Mouse (Mus musculus): ENCODE data around the gene Peg10. TPM values are rescaled to one million over a fixed set of nuclear protein-coding genes. Genes with fewer than 3 reads are reported as not detected.
A peak's percentile ranks its signal among the peaks of the same experiment; 100 is the strongest.

Gene Peg10
- polyA plus RNA-seq, 1 experiment, result 458 TPM

DNA sequence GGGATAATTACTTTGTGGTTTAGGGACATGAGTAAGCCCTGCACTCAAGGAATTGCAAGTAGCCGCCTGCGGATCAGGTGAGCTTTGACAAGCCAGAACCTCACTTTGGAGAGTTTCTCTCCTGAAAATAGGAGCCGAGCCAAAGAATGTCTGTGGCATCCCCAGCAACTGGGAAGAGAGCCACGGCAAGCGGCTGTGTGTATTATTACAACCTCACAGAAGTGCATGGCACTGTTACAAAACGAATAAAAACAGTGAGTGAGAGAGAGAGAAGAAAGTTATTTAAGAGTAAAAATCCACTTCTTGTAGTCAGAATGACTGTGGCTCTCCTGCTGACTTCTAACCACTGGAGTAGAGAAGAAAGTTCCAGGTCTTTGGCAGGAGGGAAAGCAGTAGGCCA lies 6.6 kb upstream of the Peg10 start:
- Histone ChIP-seq H3K4me3 (ENCODE audit: low read depth, low read length) (no peak overlapping the region), H3K27me3 (ENCODE audit: control insufficient read depth, insufficient read depth, low read length, poor library complexity, severe bottlenecking) (no peaks in the 10 kb centered on the region; the same call in 1 of the 2 replicates), H3K9me3 (replicated peaks; ENCODE audit: control insufficient read depth, insufficient read depth, low read length, poor library complexity, severe bottlenecking) (no peaks in the 10 kb centered on the region; the same call in 1 of the 2 replicates), H3K27ac (ENCODE audit: insufficient read depth, low read length) (no peak overlapping the region), H3K36me3 (ENCODE audit: control insufficient read depth, insufficient read depth, low read length, poor library complexity, severe bottlenecking) (no peaks in the 10 kb centered on the region), H3K4me1 (ENCODE audit: control insufficient read depth, insufficient read depth, low read length) (peaks cover 2% of the 10 kb centered on the region), H3K9ac (ENCODE audit: low read depth, poor library complexity, severe bottlenecking) (no peak overlapping the region)
- TF ChIP-seq POLR2A (IDR thresholded peaks at IDR 0.05; ENCODE audit: insufficient read depth, low read length), result no peak
- TF ChIP-seq CTCF (IDR thresholded peaks at IDR 0.05; ENCODE audit: low read depth, low read length), result no peak
- TF ChIP-seq EP300 (IDR thresholded peaks at IDR 0.05; ENCODE audit: insufficient read depth, low read depth, low read length), result no peak

DNA sequence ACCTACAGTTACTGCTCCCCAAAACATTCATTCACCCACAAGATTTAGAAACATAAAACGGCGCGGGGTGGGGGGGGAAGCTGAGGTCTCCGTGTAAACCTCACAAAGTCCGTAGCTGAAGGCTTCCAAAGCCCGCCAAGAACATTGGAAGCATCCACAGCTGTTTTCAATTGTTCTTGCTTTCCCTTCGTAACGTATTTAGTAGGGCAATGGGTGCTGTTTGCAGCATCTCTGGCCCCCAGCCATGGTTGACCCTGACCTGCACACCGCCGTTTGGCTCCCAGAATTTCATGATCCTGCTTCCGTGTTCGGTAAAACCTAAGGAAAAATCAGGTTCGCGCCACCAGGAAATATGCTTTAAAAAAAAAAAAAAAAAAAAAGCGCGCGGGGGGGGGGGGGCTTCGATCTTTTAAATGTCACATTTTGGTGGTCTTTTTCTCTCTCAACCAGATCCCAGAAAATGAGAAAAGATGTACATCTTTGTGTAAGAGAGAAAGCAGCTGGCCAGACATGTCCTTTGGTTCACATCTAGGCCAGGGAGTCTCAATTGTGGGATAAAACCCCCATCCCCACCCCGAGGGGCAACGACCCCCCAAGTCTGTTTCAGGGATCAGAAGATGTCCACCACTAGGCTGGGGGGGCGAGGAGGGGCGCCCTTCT lies 940 bp upstream of the Peg10 start:
- no peaks in the 10 kb centered on the region for H3K4me1 ChIP-seq (ENCODE audit: control insufficient read depth, insufficient read depth, low read length)
- no peak overlapping the region for H3K27ac ChIP-seq (ENCODE audit: insufficient read depth, low read length)
- no peaks in the 10 kb centered on the region for H3K36me3 ChIP-seq (ENCODE audit: control insufficient read depth, insufficient read depth, low read length, poor library complexity, severe bottlenecking)

DNA sequence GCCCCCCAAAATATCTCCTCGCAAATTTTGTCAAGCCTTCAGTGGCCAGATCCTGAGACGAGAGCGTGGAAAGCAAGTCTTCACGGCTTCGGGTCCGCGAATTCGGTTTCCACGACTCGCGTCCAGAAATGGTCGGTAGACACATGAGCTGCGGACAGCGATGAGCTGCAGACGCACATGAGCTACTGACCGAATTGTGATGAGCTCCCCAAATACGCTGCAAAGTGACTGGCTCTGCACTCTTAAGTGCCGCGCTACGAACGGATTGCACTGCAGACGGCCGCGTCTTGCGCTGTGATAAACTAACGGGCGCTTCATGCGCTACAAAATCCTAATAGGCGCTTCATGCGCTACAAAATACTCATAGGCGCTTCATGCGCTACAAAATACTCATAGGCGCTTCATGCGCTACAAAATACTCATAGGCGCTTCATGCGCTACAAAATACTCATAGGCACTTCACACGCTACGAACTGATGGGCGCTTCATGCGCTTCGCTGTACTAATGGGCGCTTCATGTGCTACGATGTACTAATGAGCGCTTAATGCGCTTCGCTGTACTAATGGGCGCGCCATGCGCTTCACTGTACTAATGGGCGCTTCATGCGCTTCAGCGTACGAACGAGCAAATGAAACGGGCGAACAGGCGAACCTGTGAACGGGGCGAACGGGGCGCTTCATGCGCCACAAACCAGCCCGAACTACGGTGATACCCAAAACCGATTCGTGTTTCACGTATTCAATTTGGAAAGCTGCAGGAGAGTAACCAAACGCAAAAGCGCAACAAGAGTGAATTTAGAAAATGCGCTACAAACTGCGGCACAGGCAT lies 785 bp downstream of the Peg10 start:
- Histone ChIP-seq H3K27ac (ENCODE audit: insufficient read depth, low read length) (no peak overlapping the region), H3K27me3 (ENCODE audit: control insufficient read depth, insufficient read depth, low read length, poor library complexity, severe bottlenecking) (no peaks in the 10 kb centered on the region; the same call in 1 of the 2 replicates), H3K36me3 (ENCODE audit: control insufficient read depth, insufficient read depth, low read length, poor library complexity, severe bottlenecking) (no peaks in the 10 kb centered on the region), H3K4me1 (ENCODE audit: control insufficient read depth, insufficient read depth, low read length) (no peaks in the 10 kb centered on the region), H3K4me3 (ENCODE audit: low read depth, low read length) (peak overlapping the region; percentile 88), H3K9me3 (replicated peaks; ENCODE audit: control insufficient read depth, insufficient read depth, low read length, poor library complexity, severe bottlenecking) (peaks cover 11% of the 10 kb centered on the region; the same call in 1 of the 2 replicates), H3K9ac (ENCODE audit: low read depth, poor library complexity, severe bottlenecking) (peak overlapping the region; percentile 62)
- no peak for TF ChIP-seq POLR2A (IDR thresholded peaks at IDR 0.05; ENCODE audit: insufficient read depth, low read length)
- TF ChIP-seq EP300 (IDR thresholded peaks at IDR 0.05; ENCODE audit: insufficient read depth, low read depth, low read length), result 0 out of 2 replicates have a peak, but pooled peaks have one; percentile 11

More for the DNA sequence above, 940 bp upstream of the Peg10 start:
- peak overlapping the region; percentile 46 for H3K9ac ChIP-seq (ENCODE audit: low read depth, poor library complexity, severe bottlenecking)
- peak overlapping the region; percentile 79 for H3K4me3 ChIP-seq (ENCODE audit: low read depth, low read length)
- H3K9me3 ChIP-seq (replicated peaks; ENCODE audit: control insufficient read depth, insufficient read depth, low read length, poor library complexity, severe bottlenecking), result peaks cover 11% of the 10 kb centered on the region; the same call in 1 of the 2 replicates
- no peaks in the 10 kb centered on the region; the same call in 1 of the 2 replicates for H3K27me3 ChIP-seq (ENCODE audit: control insufficient read depth, insufficient read depth, low read length, poor library complexity, severe bottlenecking)
- TF ChIP-seq CTCF (IDR thresholded peaks at IDR 0.05; ENCODE audit: low read depth, low read length) (no peak), EP300 (IDR thresholded peaks at IDR 0.05; ENCODE audit: insufficient read depth, low read depth, low read length) (no peak), POLR2A (IDR thresholded peaks at IDR 0.05; ENCODE audit: insufficient read depth, low read length) (no peak)

DNA sequence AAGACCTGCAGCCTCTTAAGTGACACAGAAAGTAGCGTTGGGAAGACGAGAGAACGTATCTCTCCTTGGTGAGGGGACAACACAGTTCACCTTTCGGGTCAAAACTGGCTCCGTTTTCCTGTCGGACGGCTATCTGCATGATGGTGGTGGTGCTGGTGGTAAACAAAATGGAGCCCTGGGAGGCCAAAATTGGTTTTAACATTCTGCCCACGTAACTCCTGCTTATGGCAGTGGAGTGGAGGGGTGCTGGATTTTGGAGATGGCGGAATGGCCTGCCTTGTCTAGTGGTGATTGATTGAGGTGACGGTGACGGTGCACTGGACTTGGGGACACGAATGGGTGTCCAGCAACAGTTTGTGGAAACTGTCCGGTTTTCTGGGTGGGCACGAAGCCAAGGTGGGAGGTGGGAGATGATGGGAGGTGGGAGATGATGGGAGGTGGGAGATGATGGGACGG lies 1.4 kb downstream of the Peg10 start:
- peaks cover 11% of the 10 kb centered on the region; the same call in 1 of the 2 replicates for H3K9me3 ChIP-seq (replicated peaks; ENCODE audit: control insufficient read depth, insufficient read depth, low read length, poor library complexity, severe bottlenecking)
- no peak overlapping the region for H3K27ac ChIP-seq (ENCODE audit: insufficient read depth, low read length)
- H3K4me3 ChIP-seq (ENCODE audit: low read depth, low read length), result peak overlapping the region; percentile 88
- no peak for TF ChIP-seq POLR2A (IDR thresholded peaks at IDR 0.05; ENCODE audit: insufficient read depth, low read length)
- TF ChIP-seq EP300 (IDR thresholded peaks at IDR 0.05; ENCODE audit: insufficient read depth, low read depth, low read length), result no peak
- no peak for TF ChIP-seq CTCF (IDR thresholded peaks at IDR 0.05; ENCODE audit: low read depth, low read length)
- H3K9ac ChIP-seq (ENCODE audit: low read depth, poor library complexity, severe bottlenecking), result 0 out of 2 replicates have a peak overlapping the region, but pooled peaks have one; percentile 12
- H3K27me3 ChIP-seq (ENCODE audit: control insufficient read depth, insufficient read depth, low read length, poor library complexity, severe bottlenecking), result no peaks in the 10 kb centered on the region; the same call in 1 of the 2 replicates
- no peaks in the 10 kb centered on the region for H3K36me3 ChIP-seq (ENCODE audit: control insufficient read depth, insufficient read depth, low read length, poor library complexity, severe bottlenecking)
- H3K4me1 ChIP-seq (ENCODE audit: control insufficient read depth, insufficient read depth, low read length), result no peaks in the 10 kb centered on the region

DNA sequence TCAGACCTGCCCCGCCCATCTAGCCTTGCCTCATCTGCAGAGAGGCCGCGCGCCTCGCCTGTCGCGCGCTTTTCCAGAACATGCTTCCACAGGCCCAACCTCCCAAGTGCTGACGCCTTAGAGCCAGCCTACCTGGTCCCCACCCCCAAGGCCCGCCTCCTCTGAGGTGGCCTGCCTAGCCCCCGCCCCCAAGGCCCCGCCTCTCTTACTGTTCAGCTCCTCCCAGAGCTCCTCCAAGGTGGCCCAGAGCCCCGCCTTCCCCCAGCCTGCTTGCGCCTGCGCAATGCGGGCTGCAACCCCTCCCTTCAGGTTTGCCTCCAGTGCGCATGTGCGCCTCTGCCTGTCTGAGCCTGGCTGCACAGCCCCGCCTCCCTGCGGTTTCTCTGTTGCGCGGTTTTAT lies 2.0 kb downstream of the Peg10 start:
- no peak overlapping the region for H3K9ac ChIP-seq (ENCODE audit: low read depth, poor library complexity, severe bottlenecking)
- H3K36me3 ChIP-seq (ENCODE audit: control insufficient read depth, insufficient read depth, low read length, poor library complexity, severe bottlenecking), result no peaks in the 10 kb centered on the region
- no peaks in the 10 kb centered on the region; the same call in 1 of the 2 replicates for H3K27me3 ChIP-seq (ENCODE audit: control insufficient read depth, insufficient read depth, low read length, poor library complexity, severe bottlenecking)
- no peak overlapping the region for H3K4me3 ChIP-seq (ENCODE audit: low read depth, low read length)
- H3K9me3 ChIP-seq (replicated peaks; ENCODE audit: control insufficient read depth, insufficient read depth, low read length, poor library complexity, severe bottlenecking), result peaks cover 14% of the 10 kb centered on the region; the same call in 1 of the 2 replicates
- no peaks in the 10 kb centered on the region for H3K4me1 ChIP-seq (ENCODE audit: control insufficient read depth, insufficient read depth, low read length)
- H3K27ac ChIP-seq (ENCODE audit: insufficient read depth, low read length), result no peak overlapping the region
- TF ChIP-seq CTCF (IDR thresholded peaks at IDR 0.05; ENCODE audit: low read depth, low read length), result no peak
- no peak for TF ChIP-seq EP300 (IDR thresholded peaks at IDR 0.05; ENCODE audit: insufficient read depth, low read depth, low read length)
- no peak for TF ChIP-seq POLR2A (IDR thresholded peaks at IDR 0.05; ENCODE audit: insufficient read depth, low read length)

All from ES-Bruce4 (cell line).